Mouse (Mus musculus) MEL-GATA-1-ER (cell line): ENCODE results near the gene Ephb3.
"Not testable (repeated sequence)": the region's sequence is repeated elsewhere in the genome, so short reads cannot be mapped to it uniquely, and the experiment has no call there.

ENCODE experiments used
- DNase-seq: peaks from one replicate; pipeline ENCODE4 v3.0.0-alpha.2; 2012; ENCODE audit warnings: low read depth; ENCODE audit errors: extremely low read depth

Gene Ephb3

DNA sequence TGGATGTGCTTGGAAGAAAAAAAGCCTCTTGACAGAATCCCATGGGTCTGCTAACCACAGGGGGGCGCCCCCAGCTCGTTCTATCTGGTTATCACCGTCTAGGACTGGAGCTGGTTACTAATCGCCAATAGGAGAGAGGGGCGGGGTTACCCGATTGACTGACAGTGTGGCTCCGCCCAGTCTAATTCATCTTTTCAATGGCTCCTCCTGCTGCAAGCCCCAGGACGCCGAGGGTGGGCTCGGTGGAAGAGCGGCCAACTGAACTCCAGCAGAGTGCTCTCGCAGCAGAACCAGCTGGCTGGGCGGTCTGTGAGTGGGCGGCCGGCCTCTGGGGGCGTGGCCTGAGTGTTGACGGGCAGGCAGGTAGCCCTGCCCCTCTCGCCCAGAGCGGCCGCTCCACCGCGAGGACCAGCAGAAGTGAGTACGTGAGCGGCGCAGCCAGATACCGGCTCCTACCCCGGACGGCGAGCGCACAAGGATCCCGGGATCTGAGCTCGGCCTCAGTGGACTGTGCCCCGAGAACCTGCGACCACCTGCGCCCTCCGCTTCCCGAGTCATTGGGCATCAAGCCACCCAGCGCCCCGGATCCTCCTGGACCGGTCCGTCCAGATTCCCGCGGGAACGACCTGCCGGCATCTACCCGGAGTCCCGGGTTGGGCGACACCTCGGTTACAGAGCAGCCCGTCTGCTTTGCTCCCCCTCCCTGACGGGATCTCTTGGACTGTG lies at the start of gene Ephb3:
Ephb3 (plus strand) TSS at position 389 of the 726 bp plus-strand sequence.
- peak; percentile 96 for DNase-seq

GRCm38 (mm10) chr16:21156261-21156660 lies 48.3 kb upstream of the Ephb3 start:
- DNase-seq: not testable (repeated sequence)

DNA sequence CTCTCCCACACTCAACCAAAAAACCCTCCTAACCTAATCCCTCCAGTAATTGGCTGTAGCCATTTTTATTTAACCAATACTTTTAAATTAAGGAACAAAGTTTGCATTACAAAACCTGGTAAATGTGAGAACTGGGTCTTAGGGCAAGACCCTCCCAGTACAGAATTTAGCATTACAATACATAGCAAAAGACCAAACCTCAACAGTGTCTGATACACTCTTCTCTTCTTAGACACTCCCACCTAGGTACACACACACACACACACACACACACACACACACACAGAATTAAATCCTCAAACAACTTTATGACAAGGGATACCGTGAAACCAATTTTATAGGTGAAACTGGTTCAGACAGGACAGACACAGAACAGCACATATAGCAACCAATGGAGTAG lies 45.3 kb upstream of the Ephb3 start:
- not testable (repeated sequence) for DNase-seq

DNA sequence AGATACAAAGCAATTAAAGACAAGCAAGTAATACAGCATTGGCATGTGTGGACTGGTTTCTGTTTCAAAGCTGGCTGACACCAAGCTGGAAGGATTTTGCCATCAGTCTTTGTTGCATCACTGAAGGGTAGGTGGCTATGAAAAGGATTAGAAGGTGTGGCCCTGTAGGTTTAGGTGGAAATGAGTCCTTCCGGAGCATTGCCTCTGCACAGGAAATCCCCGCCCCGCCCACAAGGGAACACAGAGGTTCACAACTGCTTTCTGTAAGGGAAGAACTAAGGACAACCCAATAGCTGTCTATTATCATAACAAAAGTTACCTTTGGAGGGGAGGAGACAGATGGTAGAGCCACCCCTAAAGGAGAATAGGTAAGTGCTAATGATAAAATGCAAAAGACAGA lies 41.1 kb upstream of the Ephb3 start:
- not testable (repeated sequence) for DNase-seq

DNA sequence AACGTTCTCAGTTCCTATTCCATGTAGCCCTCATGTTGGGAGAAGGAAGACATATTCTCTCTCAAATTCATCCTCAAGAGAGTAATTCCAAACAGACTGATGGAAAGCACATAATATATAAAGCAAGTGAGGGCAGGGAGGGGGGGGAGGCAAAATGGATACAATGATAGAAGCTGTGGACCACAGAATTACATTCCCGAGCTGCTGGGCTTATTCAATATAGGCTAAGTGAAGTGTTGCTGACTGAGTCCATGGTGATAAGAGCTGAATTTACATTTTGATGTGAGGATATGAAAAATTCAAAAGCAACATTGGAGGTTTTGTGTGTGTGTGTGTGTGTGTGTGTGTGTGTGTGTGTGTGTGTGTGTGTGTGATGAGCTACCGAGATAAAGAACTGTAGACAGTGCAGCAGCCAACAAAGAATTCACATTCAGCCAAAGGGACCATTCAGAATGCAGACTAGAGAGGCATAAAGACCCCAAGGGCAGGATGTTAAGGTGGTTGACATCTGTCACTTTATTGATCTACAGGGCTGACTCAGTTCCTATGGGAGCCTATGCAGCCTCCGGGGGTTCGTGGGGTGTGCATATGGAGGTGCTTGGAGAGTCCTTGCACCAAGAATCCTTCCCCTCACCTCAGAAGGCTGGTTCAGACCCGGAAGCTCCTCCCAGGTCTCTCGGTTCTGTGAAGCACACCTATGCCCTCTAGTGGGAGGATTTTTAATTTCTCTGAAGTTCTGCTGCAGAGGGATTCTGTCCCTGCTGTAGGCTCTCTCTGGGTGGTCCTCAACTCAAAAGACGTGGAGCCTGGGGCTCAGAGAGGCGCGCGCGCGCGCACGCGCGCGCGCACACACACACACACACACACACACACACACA lies 39.0 kb upstream of the Ephb3 start:
- not testable (repeated sequence) for DNase-seq

DNA sequence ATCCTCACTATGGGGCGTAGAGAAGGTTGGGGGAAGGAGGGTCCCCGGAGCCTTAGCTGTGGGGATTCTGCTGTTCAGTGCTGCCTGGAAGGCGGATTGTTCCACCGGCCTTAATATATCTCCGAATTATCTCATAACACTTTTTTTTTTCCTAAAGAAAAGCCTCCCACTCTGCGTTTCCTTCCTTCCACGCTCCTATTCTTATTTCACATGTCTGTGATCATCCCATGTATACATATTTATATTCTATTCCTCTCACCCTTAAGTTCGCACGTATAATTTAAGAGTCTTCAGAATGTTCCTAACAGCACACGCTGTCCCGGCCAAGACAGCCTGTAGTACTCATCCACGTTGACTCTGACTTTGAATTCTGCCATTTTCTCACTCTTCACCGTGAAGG lies 35.8 kb upstream of the Ephb3 start:
- no peak for DNase-seq

- DNase-seq: no peak
Measured at GRCm38 (mm10) chr16:21175236-21175635, 29.3 kb upstream of the Ephb3 start.

- no peak for DNase-seq
Measured at GRCm38 (mm10) chr16:21182108-21182507, 22.4 kb upstream of the Ephb3 start.

- no peak for DNase-seq
Measured at GRCm38 (mm10) chr16:21184697-21185096, 19.9 kb upstream of the Ephb3 start.

DNA sequence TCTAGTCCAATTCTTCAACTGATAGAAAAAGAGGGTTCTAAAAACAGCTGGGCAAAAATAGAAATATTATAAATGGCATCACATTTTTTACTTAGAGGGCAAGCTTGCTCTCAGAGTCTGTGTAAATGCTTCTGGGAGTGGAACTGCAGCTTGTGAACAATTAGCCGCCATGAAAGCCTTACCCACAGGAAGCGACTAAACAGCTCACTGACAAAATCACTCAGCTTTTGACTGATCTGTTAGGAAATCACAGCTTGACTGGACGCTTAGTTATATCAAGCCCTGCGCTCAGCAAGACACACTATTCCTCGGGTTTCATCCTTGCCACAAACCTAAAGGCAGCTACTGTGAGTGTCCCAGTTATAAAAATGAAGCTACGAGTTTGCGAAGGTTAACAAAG lies 17.0 kb upstream of the Ephb3 start:
- DNase-seq: no peak

- DNase-seq: no peak
Measured at GRCm38 (mm10) chr16:21188345-21188744, 16.2 kb upstream of the Ephb3 start.

DNA sequence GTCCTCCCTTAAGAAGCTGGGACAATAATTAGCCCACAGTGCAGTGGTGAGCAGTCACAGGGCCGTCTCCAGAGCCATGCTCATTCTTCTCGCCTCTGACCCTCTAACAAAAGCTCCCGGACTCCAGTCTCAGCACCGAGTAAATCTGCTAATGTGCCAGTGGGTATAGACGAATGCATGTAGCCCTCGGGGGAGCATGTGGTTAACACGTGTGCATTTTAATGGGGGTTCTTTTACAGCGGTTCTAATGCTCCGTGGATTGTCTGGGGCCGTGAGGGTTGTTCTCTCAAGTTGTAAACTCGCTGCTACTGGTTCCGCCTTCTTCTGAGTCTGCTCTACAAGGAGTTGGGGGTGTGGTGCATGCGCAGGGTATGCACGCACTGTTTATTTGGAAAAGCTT lies 13.0 kb upstream of the Ephb3 start:
- no peak for DNase-seq

DNA sequence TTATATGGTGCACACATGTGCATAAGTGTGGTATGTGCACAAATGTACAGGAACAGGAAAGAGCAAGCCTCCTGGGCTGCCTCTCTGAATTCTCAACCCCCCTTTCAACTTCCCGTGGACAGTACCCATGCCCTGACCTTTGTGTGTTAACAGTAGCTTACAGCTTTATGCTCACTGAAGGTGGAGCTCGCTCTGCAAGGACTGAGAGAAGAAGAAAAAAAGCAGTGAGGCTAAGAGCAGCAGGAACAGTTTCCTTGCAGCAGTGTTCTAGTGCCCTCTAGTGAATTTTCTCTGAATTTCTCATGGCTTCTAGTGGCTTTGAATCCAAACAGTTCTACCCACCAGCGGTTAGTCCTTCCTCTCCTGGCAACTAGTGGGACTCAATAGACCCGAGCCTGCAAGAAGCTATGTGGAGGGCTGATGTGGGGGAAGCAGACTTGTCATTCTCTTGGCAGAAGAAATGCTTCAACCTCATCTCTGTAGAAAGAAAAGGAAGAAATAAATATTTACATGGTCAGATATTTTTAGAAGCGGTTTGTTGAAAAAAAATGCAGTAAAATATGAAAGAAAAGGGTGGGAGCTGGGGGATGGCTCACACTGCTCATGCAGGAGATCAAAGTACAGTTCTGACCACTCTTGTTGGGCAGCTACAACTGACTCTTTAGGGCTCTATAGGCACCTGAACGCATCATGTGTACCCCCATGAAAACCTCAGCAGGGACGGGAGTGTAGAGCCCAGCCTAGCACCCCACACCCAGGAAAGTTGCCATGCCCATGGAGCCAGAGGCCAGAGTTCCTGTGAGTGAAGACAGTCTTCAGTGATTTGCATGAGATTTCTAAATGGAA lies 11.8 kb upstream of the Ephb3 start:
- DNase-seq: peak; percentile 69

GRCm38 (mm10) chr16:21194182-21194581 lies 10.4 kb upstream of the Ephb3 start:
- no peak for DNase-seq

GRCm38 (mm10) chr16:21195260-21195866 lies 9.2 kb upstream of the Ephb3 start:
- DNase-seq: no peak

DNA sequence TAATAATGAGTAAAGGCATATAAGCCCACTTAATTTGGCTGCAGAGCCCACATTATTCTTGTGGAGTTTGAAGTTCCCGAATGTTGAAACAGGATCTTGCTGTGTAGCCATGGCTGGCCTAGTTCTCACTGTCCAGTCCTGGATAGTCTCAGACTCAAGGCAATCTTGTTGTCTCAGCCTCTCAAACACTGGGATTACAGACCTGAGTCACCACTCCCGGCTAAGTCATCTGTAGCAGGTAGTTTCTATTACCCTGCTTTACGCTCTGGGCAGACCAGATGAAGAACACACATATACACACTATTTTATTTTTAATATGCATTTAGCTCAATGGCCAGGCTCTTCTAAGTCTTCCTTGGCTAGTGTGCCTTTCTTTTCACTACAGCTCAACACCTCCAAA lies 8.0 kb upstream of the Ephb3 start:
- no peak for DNase-seq

- peak; percentile 49 for DNase-seq
Measured at GRCm38 (mm10) chr16:21197542-21197941, 7.0 kb upstream of the Ephb3 start.

GRCm38 (mm10) chr16:21198006-21198405 lies 6.5 kb upstream of the Ephb3 start:
- no peak for DNase-seq

GRCm38 (mm10) chr16:21198529-21198928 lies 6.0 kb upstream of the Ephb3 start:
- peak; percentile 49 for DNase-seq

- no peak for DNase-seq
Measured at GRCm38 (mm10) chr16:21199426-21199825, 5.1 kb upstream of the Ephb3 start.

DNA sequence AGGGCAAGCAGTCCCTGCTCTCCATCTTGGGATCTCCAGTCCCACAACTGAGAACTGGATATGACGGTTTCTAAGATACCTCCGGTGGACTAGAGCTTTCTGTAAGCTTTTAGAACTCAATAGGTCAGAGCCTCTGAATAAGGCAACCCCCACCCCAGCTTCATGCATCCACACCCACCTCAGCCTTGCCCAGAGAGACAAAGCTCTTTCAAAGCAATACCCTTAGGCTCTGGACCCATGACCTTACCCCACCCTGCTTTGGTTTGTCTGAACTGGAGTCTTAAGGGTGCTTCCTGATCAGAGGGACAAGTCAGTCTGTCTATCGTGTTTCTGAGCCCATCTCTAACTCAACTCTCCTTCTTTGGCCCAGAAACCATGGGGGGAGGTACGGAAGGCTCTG lies 1.8 kb upstream of the Ephb3 start:
- no peak for DNase-seq
